Mouse (Mus musculus): ENCODE measurements at regions not wholly inside any gene's neighbourhood (a gene's known extent, or its start where the extent isn't known, plus 50 kb on each side); places are given as distances from the start of the nearest gene placed in this dataset.
A peak's percentile ranks its signal among the peaks of the same experiment; 100 is the strongest.

DNA sequence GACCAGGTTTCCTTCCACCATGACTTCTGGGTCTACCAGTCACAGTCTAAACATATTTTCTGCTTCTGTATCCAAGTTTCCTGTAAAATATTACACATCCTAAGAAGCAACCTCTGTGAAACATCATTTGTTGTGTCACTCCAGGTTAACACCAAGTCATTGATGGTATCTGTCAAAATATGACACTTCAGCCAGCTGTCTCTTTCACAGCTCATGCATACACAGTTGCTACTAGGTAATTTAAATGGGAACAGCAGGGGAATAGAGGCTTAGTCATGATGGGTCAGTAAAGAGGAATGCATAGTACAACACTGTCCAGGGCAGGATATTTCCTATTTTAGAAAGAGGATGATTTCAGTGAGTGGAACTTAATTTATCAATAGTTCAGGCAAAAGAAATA lies 589.6 kb upstream of the Atp2b1 start:
- TF ChIP-seq MAX (IDR thresholded peaks at IDR 0.05) (peak; percentile 29), CTCF (IDR thresholded peaks at IDR 0.05; ENCODE audit: control insufficient read depth, insufficient read depth, insufficient read length) (no peak), USF1 (IDR thresholded peaks at IDR 0.05; ENCODE audit: low read depth) (no peak)

Measured in C2C12 (cell line).